27 mouse cellular contexts compared by ENCODE assay signal in the genomic region with DNA sequence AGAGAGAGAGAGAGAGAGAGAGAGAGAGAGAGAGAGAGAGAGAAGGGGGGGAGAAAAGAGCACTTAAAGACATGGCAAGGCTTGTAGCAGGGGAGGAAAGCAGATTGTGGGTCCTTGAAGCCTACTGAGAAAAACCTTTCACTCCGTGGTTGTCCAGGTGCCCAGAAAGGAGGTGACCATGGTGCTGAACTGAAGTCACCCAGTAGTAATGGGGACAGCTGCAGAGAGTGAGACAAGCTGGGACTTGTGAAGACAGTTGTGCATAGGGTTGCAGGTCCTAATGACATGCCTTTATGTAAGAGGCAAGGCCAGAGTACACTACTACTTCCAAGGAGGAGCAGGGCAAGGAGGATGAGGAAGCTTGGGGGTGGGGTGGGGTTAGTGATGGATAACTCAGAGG. TPM values are rescaled to one million over a fixed set of nuclear protein-coding genes. Genes with fewer than 3 reads are reported as not detected.
DNase-seq lines count a peak whose midpoint lies in the region; ATAC-seq and TF ChIP-seq lines count a peak whose summit lies in the region.
"Had no signal": no experiment of that assay in that cellular context is flagged by ENCODE, and none has a peak within 500 bp of the region (broad histone marks: within the 10 kb centered on the region; RNA-seq: fewer than 3 reads in every experiment).

No protein-coding gene starts in this region.

- no peak for TF ChIP-seq POLR2A in kidney, adult 2 months (IDR thresholded peaks at IDR 0.05; ENCODE audit: low read depth, low read length)

- no peak overlapping the region for H3K4me3 ChIP-seq in kidney, postnatal 0 days (replicated peaks; ENCODE audit: low read depth, low read length)
- no peak overlapping the region for H3K4me3 ChIP-seq in kidney, adult 2 months (ENCODE audit: insufficient read depth, low read depth, low read length)
- H3K4me3 ChIP-seq: embryonic facial prominence, embryonic 15.5 days; forebrain, embryonic 10.5 days; heart, embryonic 10.5 days; midbrain, embryonic 12.5 days; neural tube, embryonic 15.5 days had no signal

- H3K9me3 ChIP-seq in kidney, postnatal 0 days (replicated peaks; ENCODE audit: low read length), result no peaks in the 10 kb centered on the region
- H3K9me3 ChIP-seq: embryonic facial prominence, embryonic 15.5 days; forebrain, embryonic 10.5 days; heart, embryonic 10.5 days; midbrain, embryonic 12.5 days; neural tube, embryonic 15.5 days had no signal

- no peaks in the 10 kb centered on the region for H3K4me1 ChIP-seq in kidney, postnatal 0 days (replicated peaks; ENCODE audit: insufficient read depth, low read length)
- H3K4me1 ChIP-seq in kidney, adult 2 months (ENCODE audit: control insufficient read depth, insufficient read depth, low read length), result no peaks in the 10 kb centered on the region
- H3K4me1 ChIP-seq: embryonic facial prominence, embryonic 15.5 days; forebrain, embryonic 10.5 days; heart, embryonic 10.5 days; midbrain, embryonic 12.5 days; neural tube, embryonic 15.5 days had no signal

- H3K9ac ChIP-seq in kidney, postnatal 0 days (ENCODE audit: low read depth, low read length), result no peak overlapping the region
- H3K9ac ChIP-seq: embryonic facial prominence, embryonic 15.5 days; midbrain, embryonic 12.5 days; neural tube, embryonic 15.5 days had no signal

- 6% methylated on average over 1 of the region's 1 CpGs for WGBS in kidney, postnatal 0 days
- WGBS in kidney, adult 2 months, result 6% methylated on average over 1 of the region's 1 CpGs

- no peaks in the 10 kb centered on the region for H3K36me3 ChIP-seq in kidney, postnatal 0 days (ENCODE audit: insufficient read depth, low read length)
- H3K36me3 ChIP-seq in kidney, adult 2 months (ENCODE audit: control insufficient read depth, insufficient read depth, low read length), result no peaks in the 10 kb centered on the region
- H3K36me3 ChIP-seq: embryonic facial prominence, embryonic 15.5 days; forebrain, embryonic 10.5 days; heart, embryonic 10.5 days; midbrain, embryonic 12.5 days; neural tube, embryonic 15.5 days had no signal

- ATAC-seq in kidney, postnatal 0 days (replicated peaks; ENCODE audit: low FRiP score, low read depth), result no peak
- peak; percentile 44; the same call in 1 of the 2 replicates for ATAC-seq in megakaryocyte progenitor cell, adult 5-6 weeks (replicated peaks; ENCODE audit: poor library complexity)
- ATAC-seq in inflammation-experienced regulatory T-cells, adult 6 months, result no peak
- ATAC-seq: Patski had no signal

- H3K27ac ChIP-seq in kidney, postnatal 0 days, result no peak overlapping the region
- H3K27ac ChIP-seq in kidney, adult 2 months (ENCODE audit: insufficient read depth, low read depth, low read length), result no peak overlapping the region
- H3K27ac ChIP-seq: embryonic facial prominence, embryonic 15.5 days; forebrain, embryonic 10.5 days; heart, embryonic 10.5 days; midbrain, embryonic 12.5 days; neural tube, embryonic 15.5 days had no signal

- H3K4me2 ChIP-seq in kidney, postnatal 0 days (ENCODE audit: low read length), result no peak overlapping the region
- H3K4me2 ChIP-seq: embryonic facial prominence, embryonic 15.5 days; midbrain, embryonic 12.5 days; neural tube, embryonic 15.5 days had no signal

- H3K27me3 ChIP-seq in kidney, postnatal 0 days (ENCODE audit: insufficient read depth, low read length), result no peaks in the 10 kb centered on the region
- H3K27me3 ChIP-seq in kidney, adult 2 months (replicated peaks; ENCODE audit: control insufficient read depth, insufficient read depth, low read length), result no peaks in the 10 kb centered on the region
- H3K27me3 ChIP-seq: embryonic facial prominence, embryonic 15.5 days; midbrain, embryonic 12.5 days; neural tube, embryonic 15.5 days had no signal

- DNase-seq in adrenal gland, postnatal 10 days, result peak; percentile 30
- no peak for DNase-seq in adrenal gland, postnatal 4 days (ENCODE audit: low spot score in 2 of 2)
- DNase-seq in kidney, postnatal 0 days (ENCODE audit: low spot score), result peak; percentile 4
- DNase-seq in kidney, adult 2 months, result no peak
- peak; percentile 25 for DNase-seq in ZHBTc4 (ENCODE audit: low read depth, low spot score)
- DNase-seq in left cerebral cortex, adult 9 months (ENCODE audit: low spot score in 2 of 2), result no peak
- DNase-seq: adrenal gland, adult 2 months; cerebellum, adult 18-20 months; cerebellum, postnatal 36 days; gastrocnemius, postnatal 14 days; kidney, postnatal 14 days; liver; lung, adult 18-20 months; lung, postnatal 4 days; right cerebral cortex, postnatal 4 days; thymus, postnatal 25 days had no signal

- no peak for TF ChIP-seq CTCF in kidney, postnatal 0 days (IDR thresholded peaks at IDR 0.05; ENCODE audit: low read depth)
- no peak for TF ChIP-seq CTCF in kidney, adult 2 months (conservative IDR thresholded peaks at IDR 0.05; ENCODE audit: insufficient read depth, insufficient read length, low read depth, low read length)

RNA-seq across cellular contexts. Expression of a gene that starts 1.2 kb away (rescaled TPM):
- total RNA-seq in adrenal gland, postnatal 10 days (2021), result under 1 TPM in 1 of 2 experiments, not detected in 1; 0.12 TPM
- not detected for total RNA-seq in adrenal gland, postnatal 4 days (2021)
- 0.05 TPM in 2 replicates for polyA plus RNA-seq in kidney, postnatal 0 days (2015; fragmentation: Nextera tagmentation; extraction: Ambion mirVana)
- 0.30 and 0.66 TPM in 2 replicates for polyA plus RNA-seq in kidney, adult 2 months (2012; rRNA removed)
- total RNA-seq in megakaryocyte progenitor cell, adult 5-6 weeks (2015), result not detected in 2 replicates
- total RNA-seq in megakaryocyte progenitor cell, adult 5-6 weeks (2017), result 0.21 TPM in 1 of 2 replicates, not detected in the other
- under 1 TPM in 2 of 3 experiments, not detected in 1; 0.27 to 0.55 TPM for polyA plus RNA-seq in inflammation-experienced regulatory T-cells, adult 6 months (2017; shearing (Covaris generic))
- total RNA-seq: adrenal gland, adult 2 months; gastrocnemius, postnatal 14 days; heart, postnatal 36 days had no signal
- polyA plus RNA-seq: adrenal gland, adult 2 months; forebrain, embryonic 10.5 days; heart, embryonic 10.5 days; midbrain, embryonic 12.5 days; neural tube, embryonic 15.5 days; Patski had no signal

RNA-seq across cellular contexts. Expression of a gene that starts 13.5 kb away (rescaled TPM):
- total RNA-seq in adrenal gland, postnatal 10 days (2021), result not detected
- total RNA-seq in adrenal gland, postnatal 4 days (2021), result not detected
- polyA plus RNA-seq in kidney, postnatal 0 days (2015; fragmentation: Nextera tagmentation; extraction: Ambion mirVana), result not detected in 2 replicates
- polyA plus RNA-seq in kidney, adult 2 months (2012; rRNA removed), result not detected in 2 replicates
- total RNA-seq in megakaryocyte progenitor cell, adult 5-6 weeks (2015), result not detected in 2 replicates
- not detected in 2 replicates for total RNA-seq in megakaryocyte progenitor cell, adult 5-6 weeks (2017)
- under 1 TPM in 1 of 3 experiments, not detected in 2; 0.13 TPM for polyA plus RNA-seq in inflammation-experienced regulatory T-cells, adult 6 months (2017; shearing (Covaris generic))
- total RNA-seq: adrenal gland, adult 2 months; gastrocnemius, postnatal 14 days; heart, postnatal 36 days; layer of hippocampus, postnatal 10 days; left cerebral cortex, postnatal 10 days had no signal
- polyA plus RNA-seq: adrenal gland, adult 2 months; embryonic facial prominence, embryonic 15.5 days; forebrain, embryonic 10.5 days; heart, embryonic 10.5 days; midbrain, embryonic 12.5 days; neural tube, embryonic 15.5 days; Patski had no signal

RNA-seq across cellular contexts. Expression of a gene that starts 27.8 kb away (rescaled TPM):
- not detected for total RNA-seq in adrenal gland, postnatal 10 days (2021)
- total RNA-seq in adrenal gland, postnatal 4 days (2021), result not detected
- polyA plus RNA-seq in kidney, postnatal 0 days (2015; fragmentation: Nextera tagmentation; extraction: Ambion mirVana), result not detected in 2 replicates
- polyA plus RNA-seq in kidney, adult 2 months (2012; rRNA removed), result 0.11 TPM in 2 replicates
- not detected in 2 replicates for total RNA-seq in megakaryocyte progenitor cell, adult 5-6 weeks (2015)
- total RNA-seq in megakaryocyte progenitor cell, adult 5-6 weeks (2017), result not detected in 2 replicates
- 1 to 10 TPM in 1 of 3 experiments, not detected in 2; 2.9 TPM for polyA plus RNA-seq in inflammation-experienced regulatory T-cells, adult 6 months (2017; shearing (Covaris generic))
- total RNA-seq: adrenal gland, adult 2 months; gastrocnemius, postnatal 14 days; heart, postnatal 36 days had no signal
- polyA plus RNA-seq: adrenal gland, adult 2 months; embryonic facial prominence, embryonic 15.5 days; forebrain, embryonic 10.5 days; heart, embryonic 10.5 days; midbrain, embryonic 12.5 days; Patski had no signal

RNA-seq across cellular contexts. Expression of a gene that starts 46.3 kb away (rescaled TPM):
- total RNA-seq in adrenal gland, postnatal 10 days (2021), result not detected
- not detected for total RNA-seq in adrenal gland, postnatal 4 days (2021)
- not detected in 2 replicates for polyA plus RNA-seq in kidney, postnatal 0 days (2015; fragmentation: Nextera tagmentation; extraction: Ambion mirVana)
- 0.05 TPM in 1 of 2 replicates, not detected in the other for polyA plus RNA-seq in kidney, adult 2 months (2012; rRNA removed)
- total RNA-seq in megakaryocyte progenitor cell, adult 5-6 weeks (2015), result not detected in 2 replicates
- total RNA-seq in megakaryocyte progenitor cell, adult 5-6 weeks (2017), result not detected in 2 replicates
- polyA plus RNA-seq in inflammation-experienced regulatory T-cells, adult 6 months (2017; shearing (Covaris generic)), result not detected
- total RNA-seq: adrenal gland, adult 2 months; gastrocnemius, postnatal 14 days; heart, postnatal 36 days; layer of hippocampus, postnatal 10 days; left cerebral cortex, postnatal 10 days had no signal
- polyA plus RNA-seq: adrenal gland, adult 2 months; forebrain, embryonic 10.5 days; heart, embryonic 10.5 days; midbrain, embryonic 12.5 days; neural tube, embryonic 15.5 days; Patski had no signal

RNA-seq across cellular contexts. Expression of a gene that starts 54.7 kb away (rescaled TPM):
- not detected for total RNA-seq in adrenal gland, postnatal 10 days (2021)
- total RNA-seq in adrenal gland, postnatal 4 days (2021), result not detected
- polyA plus RNA-seq in kidney, postnatal 0 days (2015; fragmentation: Nextera tagmentation; extraction: Ambion mirVana), result not detected in 2 replicates
- not detected in 2 replicates for polyA plus RNA-seq in kidney, adult 2 months (2012; rRNA removed)
- not detected in 2 replicates for total RNA-seq in megakaryocyte progenitor cell, adult 5-6 weeks (2015)
- not detected in 2 replicates for total RNA-seq in megakaryocyte progenitor cell, adult 5-6 weeks (2017)
- polyA plus RNA-seq in inflammation-experienced regulatory T-cells, adult 6 months (2017; shearing (Covaris generic)), result under 1 TPM in 1 of 3 experiments, not detected in 2; 0.07 TPM
- total RNA-seq: adrenal gland, adult 2 months; gastrocnemius, postnatal 14 days; heart, postnatal 36 days; layer of hippocampus, postnatal 10 days; left cerebral cortex, postnatal 10 days had no signal
- polyA plus RNA-seq: adrenal gland, adult 2 months; forebrain, embryonic 10.5 days; heart, embryonic 10.5 days; midbrain, embryonic 12.5 days; neural tube, embryonic 15.5 days; Patski had no signal

Comparison
In these comparisons a context has a peak if more than half of its experiments do, and no peak if none do; other contexts are left out.
1. DNase-seq: peak in adrenal gland, postnatal 10 days (single experiment), kidney, postnatal 0 days (single experiment) and ZHBTc4 (single experiment); none in adrenal gland, postnatal 4 days (0 of 2), kidney, adult 2 months (single experiment) and left cerebral cortex, adult 9 months (0 of 2).